Mouse (Mus musculus) thymus, postnatal 0 days (tissue): ENCODE measurements around the gene Olfr894. TPM values are rescaled to one million over a fixed set of nuclear protein-coding genes. Genes with fewer than 3 reads are reported as not detected.
"Not testable (repeated sequence)": the region's sequence is repeated elsewhere in the genome, so short reads cannot be mapped to it uniquely, and the experiment has no call there.

Experiments
- DNase-seq: peaks from one replicate; pipeline ENCODE4 v3.0.0-alpha.2; 2015; ENCODE audit warnings: low spot score
- polyA plus RNA-seq: library from polyadenylated mRNA; unstranded; fragments of >200 nt; fragmentation: Nextera tagmentation; extraction: Ambion mirVana; gene quantifications from 2 replicates; pipeline ENCODE4 v1.2.1, GENCODE M21; 2015

Gene Olfr894
- polyA plus RNA-seq, result not detected in 2 replicates

- no peak for DNase-seq
Observed at GRCm38 (mm10) chr9:38217755-38218154, at the start of gene Olfr894. Olfr894 (plus strand) TSS chr9:38218055.

GRCm38 (mm10) chr9:38168341-38168740 is 49.5 kb upstream of the Olfr894 start:
- DNase-seq, result not testable (repeated sequence)

GRCm38 (mm10) chr9:38180721-38181120 is 37.1 kb upstream of the Olfr894 start, which contains the start of gene Olfr891:
Olfr891 (minus strand) TSS chr9:38180821.
- no peak for DNase-seq

- DNase-seq, result no peak
Observed at GRCm38 (mm10) chr9:38208065-38208464, 9.8 kb upstream of the Olfr894 start, which contains the start of gene Olfr893. Olfr893 (plus strand) TSS chr9:38208365.

GRCm38 (mm10) chr9:38252474-38252873 is 34.6 kb downstream of the Olfr894 start, which contains the start of gene Olfr143:
Olfr143 (plus strand) TSS chr9:38252774.
- no peak for DNase-seq

- DNase-seq, result no peak
Observed at GRCm38 (mm10) chr9:38267551-38267950, 49.7 kb downstream of the Olfr894 start, which contains the start of gene Olfr895. Olfr895 (plus strand) TSS chr9:38267851.

Other genes starting within 250 kb of the Olfr894 start
- not detected in 2 replicates for gene Olfr881, start 226.2 kb upstream of the Olfr894 start, polyA plus RNA-seq
- gene Olfr883, start 192.2 kb upstream of the Olfr894 start, polyA plus RNA-seq, result not detected in 2 replicates
- gene Olfr884, start 171.5 kb upstream of the Olfr894 start, polyA plus RNA-seq, result not detected in 2 replicates
- not detected in 2 replicates for gene Olfr885, start 156.7 kb upstream of the Olfr894 start, polyA plus RNA-seq
- gene Olfr887, start 134.0 kb upstream of the Olfr894 start, polyA plus RNA-seq, result not detected in 2 replicates
- not detected in 2 replicates for gene Olfr888, start 109.9 kb upstream of the Olfr894 start, polyA plus RNA-seq
- gene Olfr889, start 102.9 kb upstream of the Olfr894 start, polyA plus RNA-seq, result 0.06 and 0.12 TPM in 2 replicates
- gene Olfr890, start 75.5 kb upstream of the Olfr894 start, polyA plus RNA-seq, result not detected in 2 replicates
- gene Olfr891, start 37.2 kb upstream of the Olfr894 start, polyA plus RNA-seq, result not detected in 2 replicates
- not detected in 2 replicates for gene Olfr893, start 9.7 kb upstream of the Olfr894 start, polyA plus RNA-seq
- gene Olfr143, start 34.7 kb downstream of the Olfr894 start, polyA plus RNA-seq, result not detected in 2 replicates
- gene Olfr895, start 49.8 kb downstream of the Olfr894 start, polyA plus RNA-seq, result not detected in 2 replicates
- not detected in 2 replicates for gene Olfr896-ps1, start 73.1 kb downstream of the Olfr894 start, polyA plus RNA-seq
- gene Olfr25, start 111.0 kb downstream of the Olfr894 start, polyA plus RNA-seq, result not detected in 2 replicates
- gene Olfr898, start 130.4 kb downstream of the Olfr894 start, polyA plus RNA-seq, result not detected in 2 replicates
- not detected in 2 replicates for gene Olfr250, start 148.8 kb downstream of the Olfr894 start, polyA plus RNA-seq
- gene Olfr251, start 159.0 kb downstream of the Olfr894 start, polyA plus RNA-seq, result not detected in 2 replicates
- gene Olfr147, start 183.6 kb downstream of the Olfr894 start, polyA plus RNA-seq, result not detected in 2 replicates
- gene Olfr901, start 211.4 kb downstream of the Olfr894 start, polyA plus RNA-seq, result not detected in 2 replicates
- not detected in 2 replicates for gene Olfr902, start 229.6 kb downstream of the Olfr894 start, polyA plus RNA-seq
- gene Olfr904, start 245.1 kb downstream of the Olfr894 start, polyA plus RNA-seq, result not detected in 2 replicates